Mouse (Mus musculus) olfactory bulb, adult 2 months (tissue): ENCODE data around the gene Med31.

Experiments
- CTCF ChIP-seq: fragments of 200-500 bp; IDR thresholded peaks from 2 replicates; pipeline ENCODE4 v1.5.1; 2012; ENCODE audit warnings: low read depth, mild to moderate bottlenecking, low read length, moderate library complexity; ENCODE audit not compliant: insufficient read depth
- POLR2A ChIP-seq: fragments of 200-500 bp; IDR thresholded peaks from 2 replicates; pipeline ENCODE4 v1.6.1; 2012; ENCODE audit warnings: mild to moderate bottlenecking, low read depth, low read length, moderate library complexity; ENCODE audit not compliant: insufficient read depth

DNA sequence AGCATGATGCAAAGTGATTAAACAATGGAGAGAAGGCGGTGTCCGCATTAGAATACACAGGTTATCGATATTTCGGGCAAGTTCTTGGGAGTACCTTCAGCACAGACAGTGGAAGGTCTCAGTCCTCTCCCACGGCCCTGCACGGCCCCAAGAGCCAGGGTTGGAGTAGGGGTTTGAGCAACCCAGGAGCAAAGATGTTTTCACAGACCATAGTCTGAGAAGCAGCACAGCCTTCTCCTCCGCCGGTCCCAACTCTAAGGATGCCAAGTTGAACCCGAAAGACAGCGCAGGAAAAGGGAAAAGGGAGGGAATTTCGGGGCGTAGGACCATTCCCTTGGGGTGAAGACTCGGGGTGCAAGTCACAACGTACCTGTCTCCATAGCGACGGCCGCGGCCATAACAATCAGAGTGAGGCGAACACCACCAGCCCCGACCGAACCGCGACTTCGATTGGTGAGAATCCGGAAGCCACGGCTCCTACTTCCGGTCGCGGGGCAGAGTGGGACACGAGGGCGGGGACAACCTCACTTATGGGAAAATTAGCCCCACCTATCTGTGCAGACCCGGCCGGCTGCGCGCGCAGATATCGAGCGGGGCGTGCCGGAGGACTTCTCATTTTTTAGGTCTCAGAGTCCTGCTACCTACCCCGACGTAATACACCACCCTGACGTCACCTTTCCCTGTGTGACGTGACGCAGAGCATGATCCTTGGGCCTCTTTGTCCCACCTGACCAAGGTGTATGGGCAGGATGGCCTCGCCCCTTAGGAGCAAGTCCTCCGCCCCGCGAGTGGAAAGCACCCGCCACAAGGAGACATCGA, 592 bp downstream of the Med31 start:
- peak; percentile 45; the same call in 1 of the 2 replicates for TF ChIP-seq POLR2A
- TF ChIP-seq CTCF = no peak
